Mouse (Mus musculus): ENCODE results near the gene Palld.

GRCm38 (mm10) chr8:61632331-61632730 is 270.2 kb downstream of the Palld start:
- TF ChIP-seq GATA1 (IDR thresholded peaks at IDR 0.05; ENCODE audit: borderline replicate concordance, low read length) (no peak), FLI1 (IDR thresholded peaks at IDR 0.05; ENCODE audit: low read length) (no peak)
